Comparison of ENCODE assay signal across 30 mouse cellular contexts in genomic region chr2:32811959-32812358, GRCm38 (mm10). TPM values are rescaled to one million over a fixed set of nuclear protein-coding genes. Genes with fewer than 3 reads are reported as not detected.
DNase-seq lines count a peak whose midpoint lies in the region; ATAC-seq lines count a peak whose summit lies in the region.
"Had no signal": no experiment of that assay in that cellular context is flagged by ENCODE, and none has a peak within 500 bp of the region (broad histone marks: within the 10 kb centered on the region; RNA-seq: fewer than 3 reads in every experiment).

No protein-coding gene starts in this region.

- H3K9ac ChIP-seq in midbrain, embryonic 15.5 days, result no peak overlapping the region
- no peak overlapping the region for H3K9ac ChIP-seq in midbrain, embryonic 11.5 days (ENCODE audit: low read length)
- H3K9ac ChIP-seq: embryonic facial prominence, embryonic 13.5 days; forebrain, postnatal 0 days; hindbrain, embryonic 12.5 days; intestine, embryonic 15.5 days; liver, embryonic 15.5 days; lung, embryonic 15.5 days; midbrain, embryonic 13.5 days had no signal

- 88% methylated on average over 8 of the region's 8 CpGs for WGBS in midbrain, embryonic 10.5 days
- WGBS in midbrain, embryonic 15.5 days, result 88% methylated on average over 8 of the region's 8 CpGs
- 88% methylated on average over 8 of the region's 8 CpGs for WGBS in midbrain, embryonic 11.5 days

- H3K27ac ChIP-seq in midbrain, embryonic 10.5 days (replicated peaks), result peak overlapping the region; percentile 52; the same call in 1 of the 2 replicates
- no peak overlapping the region for H3K27ac ChIP-seq in midbrain, embryonic 15.5 days
- H3K27ac ChIP-seq in midbrain, embryonic 11.5 days (ENCODE audit: low read depth, low read length), result no peak overlapping the region
- H3K27ac ChIP-seq: embryonic facial prominence, embryonic 13.5 days; hindbrain, embryonic 12.5 days; hindbrain, postnatal 0 days; intestine, embryonic 15.5 days; kidney, postnatal 0 days; liver, embryonic 15.5 days; lung, embryonic 15.5 days; midbrain, embryonic 13.5 days had no signal

- no peak overlapping the region for H3K4me3 ChIP-seq in midbrain, embryonic 10.5 days
- no peak overlapping the region for H3K4me3 ChIP-seq in midbrain, embryonic 15.5 days
- H3K4me3 ChIP-seq in midbrain, embryonic 11.5 days (ENCODE audit: low read depth, low read length), result no peak overlapping the region
- H3K4me3 ChIP-seq: embryonic facial prominence, embryonic 13.5 days; hindbrain, embryonic 12.5 days; intestine, embryonic 15.5 days; liver, embryonic 15.5 days; lung, embryonic 15.5 days; midbrain, embryonic 13.5 days had no signal

- intact Hi-C loops in heart, postnatal 25 days (cut with DNase I), result no loop called here

- no peak for DNase-seq in midbrain, embryonic 10.5 days (ENCODE audit: low spot score)
- DNase-seq in cerebellum, adult 8-10 months, result peak; percentile 61
- peak; percentile 64 to 74 for DNase-seq in cerebellum, postnatal 36 days
- DNase-seq in heart, postnatal 25 days (ENCODE audit: low spot score), result no peak
- DNase-seq in midbrain, embryonic 11.5 days (ENCODE audit: low spot score, missing footprints), result no peak
- DNase-seq in right cerebral cortex, postnatal 4 days, result no peak
- DNase-seq: adrenal gland, adult 2 months; adrenal gland, postnatal 36 days; forebrain, postnatal 0 days; heart, postnatal 14 days; kidney, adult 8-10 months; thymus, postnatal 4 days had no signal

- no peaks in the 10 kb centered on the region for H3K27me3 ChIP-seq in midbrain, embryonic 10.5 days (ENCODE audit: low read depth, poor library complexity, severe bottlenecking)
- H3K27me3 ChIP-seq in midbrain, embryonic 15.5 days (replicated peaks), result no peaks in the 10 kb centered on the region
- H3K27me3 ChIP-seq in midbrain, embryonic 11.5 days (ENCODE audit: control insufficient read depth, insufficient read depth, low read length), result no peaks in the 10 kb centered on the region
- H3K27me3 ChIP-seq: embryonic facial prominence, embryonic 13.5 days; hindbrain, embryonic 12.5 days; intestine, embryonic 15.5 days; liver, embryonic 15.5 days; lung, embryonic 15.5 days; midbrain, embryonic 13.5 days had no signal

- H3K36me3 ChIP-seq in midbrain, embryonic 10.5 days, result peaks cover 68% of the 10 kb centered on the region
- H3K36me3 ChIP-seq in midbrain, embryonic 15.5 days (replicated peaks), result peaks cover 57% of the 10 kb centered on the region
- H3K36me3 ChIP-seq in midbrain, embryonic 11.5 days (ENCODE audit: control insufficient read depth, insufficient read depth, low read length), result no peaks in the 10 kb centered on the region
- H3K36me3 ChIP-seq: intestine, embryonic 15.5 days; liver, embryonic 15.5 days had no signal

- no peaks in the 10 kb centered on the region for H3K9me3 ChIP-seq in midbrain, embryonic 10.5 days (replicated peaks)
- H3K9me3 ChIP-seq in midbrain, embryonic 15.5 days, result no peaks in the 10 kb centered on the region
- H3K9me3 ChIP-seq in midbrain, embryonic 11.5 days (ENCODE audit: control insufficient read depth, low read length), result no peaks in the 10 kb centered on the region
- H3K9me3 ChIP-seq: embryonic facial prominence, embryonic 13.5 days; hindbrain, embryonic 12.5 days; intestine, embryonic 15.5 days; liver, embryonic 15.5 days; lung, embryonic 15.5 days; midbrain, embryonic 13.5 days had no signal

- ATAC-seq in midbrain, embryonic 15.5 days (replicated peaks), result no peak
- no peak for ATAC-seq in midbrain, embryonic 11.5 days (ENCODE audit: low FRiP score)
- ATAC-seq: CD4-positive, CD25-positive, alpha-beta regulatory T cell, adult 4 months; forebrain, postnatal 0 days; hindbrain, postnatal 0 days; intestine, embryonic 15.5 days; midbrain, embryonic 13.5 days had no signal

- H3K4me2 ChIP-seq in midbrain, embryonic 15.5 days, result no peak overlapping the region
- H3K4me2 ChIP-seq in midbrain, embryonic 11.5 days, result no peak overlapping the region
- H3K4me2 ChIP-seq: embryonic facial prominence, embryonic 13.5 days; hindbrain, embryonic 12.5 days; intestine, embryonic 15.5 days; liver, embryonic 15.5 days; lung, embryonic 15.5 days; midbrain, embryonic 13.5 days had no signal

- H3K4me1 ChIP-seq in midbrain, embryonic 10.5 days, result peaks cover 10% of the 10 kb centered on the region
- H3K4me1 ChIP-seq in midbrain, embryonic 15.5 days, result no peaks in the 10 kb centered on the region
- no peaks in the 10 kb centered on the region for H3K4me1 ChIP-seq in midbrain, embryonic 11.5 days (ENCODE audit: control insufficient read depth, insufficient read depth, low read length)
- H3K4me1 ChIP-seq: intestine, embryonic 15.5 days; midbrain, embryonic 13.5 days had no signal

RNA-seq across cellular contexts. Expression of gene Cfap157, which starts 27.7 kb away (rescaled TPM):
- 0.90 and 1.2 TPM in 2 replicates for polyA plus RNA-seq in midbrain, embryonic 10.5 days (2016; fragmentation: Nextera tagmentation; extraction: Ambion mirVana)
- polyA plus RNA-seq in midbrain, embryonic 15.5 days (2015; fragmentation: Nextera tagmentation; extraction: Ambion mirVana), result 1.0 and 1.2 TPM in 2 replicates
- not detected for total RNA-seq in heart, postnatal 25 days (2021)
- polyA plus RNA-seq in midbrain, embryonic 11.5 days (2014; fragmentation: Nextera tagmentation; extraction: Ambion mirVana), result 0.08 and 0.28 TPM in 2 replicates
- total RNA-seq: adrenal gland, adult 2 months; adrenal gland, postnatal 36 days; gastrocnemius, adult 8-10 months; gastrocnemius, postnatal 4 days; heart, adult 8-10 months; left cerebral cortex, postnatal 10 days; liver, adult 2 months; megakaryocyte progenitor cell, adult 5-6 weeks; monocyte, adult 5-6 weeks had no signal
- polyA plus RNA-seq: adrenal gland, adult 2 months; large intestine, adult 2 months; liver, adult 2 months; liver, embryonic 15.5 days had no signal

RNA-seq across cellular contexts. Expression of gene Stxbp1, which starts 35.1 kb away (rescaled TPM):
- 31.4 and 45.6 TPM in 2 replicates for polyA plus RNA-seq in midbrain, embryonic 10.5 days (2016; fragmentation: Nextera tagmentation; extraction: Ambion mirVana)
- polyA plus RNA-seq in midbrain, embryonic 15.5 days (2015; fragmentation: Nextera tagmentation; extraction: Ambion mirVana), result 324 and 330 TPM in 2 replicates
- total RNA-seq in heart, postnatal 25 days (2021), result 10 to 100 TPM; 11.0 to 11.7 TPM
- 51.4 and 53.8 TPM in 2 replicates for polyA plus RNA-seq in midbrain, embryonic 11.5 days (2014; fragmentation: Nextera tagmentation; extraction: Ambion mirVana)

RNA-seq across cellular contexts. Expression of gene Ptrh1, which starts 36.4 kb away (rescaled TPM):
- polyA plus RNA-seq in midbrain, embryonic 10.5 days (2016; fragmentation: Nextera tagmentation; extraction: Ambion mirVana), result 5.2 TPM in 2 replicates
- 5.9 and 6.1 TPM in 2 replicates for polyA plus RNA-seq in midbrain, embryonic 15.5 days (2015; fragmentation: Nextera tagmentation; extraction: Ambion mirVana)
- total RNA-seq in heart, postnatal 25 days (2021), result 1 to 10 TPM; 2.6 to 4.2 TPM
- 3.2 and 3.9 TPM in 2 replicates for polyA plus RNA-seq in midbrain, embryonic 11.5 days (2014; fragmentation: Nextera tagmentation; extraction: Ambion mirVana)

RNA-seq across cellular contexts. Expression of gene Ttc16, which starts 36.5 kb away (rescaled TPM):
- polyA plus RNA-seq in midbrain, embryonic 10.5 days (2016; fragmentation: Nextera tagmentation; extraction: Ambion mirVana), result 0.31 TPM in 2 replicates
- polyA plus RNA-seq in midbrain, embryonic 15.5 days (2015; fragmentation: Nextera tagmentation; extraction: Ambion mirVana), result 0.89 and 0.92 TPM in 2 replicates
- total RNA-seq in heart, postnatal 25 days (2021), result under 1 TPM; 0.10 to 0.17 TPM
- 0.26 and 0.30 TPM in 2 replicates for polyA plus RNA-seq in midbrain, embryonic 11.5 days (2014; fragmentation: Nextera tagmentation; extraction: Ambion mirVana)
- total RNA-seq: gastrocnemius, postnatal 4 days; megakaryocyte progenitor cell, adult 5-6 weeks; monocyte, adult 5-6 weeks had no signal
- polyA plus RNA-seq: liver, embryonic 15.5 days had no signal

RNA-seq across cellular contexts. Expression of gene Tor2a, which starts 54.9 kb away (rescaled TPM):
- 59.2 and 59.8 TPM in 2 replicates for polyA plus RNA-seq in midbrain, embryonic 10.5 days (2016; fragmentation: Nextera tagmentation; extraction: Ambion mirVana)
- 54.1 and 55.9 TPM in 2 replicates for polyA plus RNA-seq in midbrain, embryonic 15.5 days (2015; fragmentation: Nextera tagmentation; extraction: Ambion mirVana)
- total RNA-seq in heart, postnatal 25 days (2021), result 1 to 10 TPM; 8.1 to 8.3 TPM
- 47.7 and 51.4 TPM in 2 replicates for polyA plus RNA-seq in midbrain, embryonic 11.5 days (2014; fragmentation: Nextera tagmentation; extraction: Ambion mirVana)

Comparison
In these comparisons a context has a peak if more than half of its experiments do, and no peak if none do; other contexts are left out.
1. DNase-seq: peak in cerebellum, adult 8-10 months (single experiment) and cerebellum, postnatal 36 days (2 of 2); none in midbrain, embryonic 10.5 days (single experiment), heart, postnatal 25 days (single experiment), midbrain, embryonic 11.5 days (single experiment) and right cerebral cortex, postnatal 4 days (single experiment).